Mouse (Mus musculus) yolk sac, embryonic 10.5 days (tissue): ENCODE measurements around the gene 1600014C23Rik.

ENCODE experiments used
- DNase-seq: peaks from one replicate; pipeline ENCODE4 v3.0.0-alpha.2; 2017; ENCODE audit warnings: low spot score

The 1600014C23Rik gene

GRCm38 (mm10) chr17:45733735-45734301, at the start of gene 1600014C23Rik:
Gene 1600014C23Rik (minus strand): TSS chr17:45733844.
- peak; percentile 54 for DNase-seq

GRCm38 (mm10) chr17:45778446-45778845, 44.8 kb upstream of the 1600014C23Rik start:
- DNase-seq = no peak

GRCm38 (mm10) chr17:45777431-45777830, 43.8 kb upstream of the 1600014C23Rik start:
- no peak for DNase-seq

GRCm38 (mm10) chr17:45776185-45776584, 42.5 kb upstream of the 1600014C23Rik start:
- no peak for DNase-seq

- no peak for DNase-seq
These were observed 41.8 kb upstream of the 1600014C23Rik start for GRCm38 (mm10) chr17:45775468-45775867.

GRCm38 (mm10) chr17:45772566-45772965, 38.9 kb upstream of the 1600014C23Rik start:
- DNase-seq = no peak

GRCm38 (mm10) chr17:45772096-45772495, 38.5 kb upstream of the 1600014C23Rik start:
- no peak for DNase-seq

GRCm38 (mm10) chr17:45770441-45770840, 36.8 kb upstream of the 1600014C23Rik start:
- no peak for DNase-seq

- no peak for DNase-seq
These were observed 36.2 kb upstream of the 1600014C23Rik start for GRCm38 (mm10) chr17:45769821-45770220.

GRCm38 (mm10) chr17:45767536-45768146, 34.0 kb upstream of the 1600014C23Rik start:
- no peak for DNase-seq

GRCm38 (mm10) chr17:45766735-45767535, 33.3 kb upstream of the 1600014C23Rik start:
- DNase-seq = peak; percentile 83

GRCm38 (mm10) chr17:45765914-45766313, 32.3 kb upstream of the 1600014C23Rik start:
- no peak for DNase-seq

- no peak for DNase-seq
These were observed 29.5 kb upstream of the 1600014C23Rik start for GRCm38 (mm10) chr17:45763188-45763587.

- no peak for DNase-seq
These were observed 28.3 kb upstream of the 1600014C23Rik start for GRCm38 (mm10) chr17:45761902-45762301.

- no peak for DNase-seq
These were observed 27.5 kb upstream of the 1600014C23Rik start for GRCm38 (mm10) chr17:45760965-45761645.

- no peak for DNase-seq
These were observed 26.1 kb upstream of the 1600014C23Rik start for GRCm38 (mm10) chr17:45759751-45760150.

- no peak for DNase-seq
These were observed 25.2 kb upstream of the 1600014C23Rik start for GRCm38 (mm10) chr17:45758808-45759207.

GRCm38 (mm10) chr17:45757932-45758331, 24.3 kb upstream of the 1600014C23Rik start:
- no peak for DNase-seq

- DNase-seq = no peak
These were observed 23.2 kb upstream of the 1600014C23Rik start for GRCm38 (mm10) chr17:45756831-45757230.

- DNase-seq = no peak
These were observed 22.7 kb upstream of the 1600014C23Rik start for GRCm38 (mm10) chr17:45756391-45756790.

GRCm38 (mm10) chr17:45754186-45754862, 20.7 kb upstream of the 1600014C23Rik start:
- DNase-seq = no peak

GRCm38 (mm10) chr17:45752678-45753077, 19.0 kb upstream of the 1600014C23Rik start:
- peak; percentile 32 for DNase-seq
